Mouse (Mus musculus): ENCODE data around the gene Sucla2. TPM values are rescaled to one million over a fixed set of nuclear protein-coding genes. Genes with fewer than 3 reads are reported as not detected.
A peak's percentile ranks its signal among the peaks of the same experiment; 100 is the strongest.

Sucla2 gene
- total and polyA plus RNA-seq, 2 experiments from 2014 or later, result 95.7 to 144 TPM

- H3K27me3 ChIP-seq (ENCODE audit: insufficient read depth, low read length), result no peaks in the 10 kb centered on the region
- no peak for TF ChIP-seq CTCF (IDR thresholded peaks at IDR 0.05; ENCODE audit: low read depth)
- peak overlapping the region; percentile 62 for H3K27ac ChIP-seq (ENCODE audit: low read depth, low read length)
- H3K4me2 ChIP-seq (ENCODE audit: low read depth), result no peak overlapping the region
- DNase-seq, result peak; percentile 71
- no peaks in the 10 kb centered on the region for H3K36me3 ChIP-seq (ENCODE audit: insufficient read depth)
- peak; percentile 78 for ATAC-seq
- H3K4me3 ChIP-seq (ENCODE audit: low read depth, low read length), result no peak overlapping the region
- no peaks in the 10 kb centered on the region for H3K9me3 ChIP-seq (ENCODE audit: low read length)
- 18% methylated on average over 7 of the region's 7 CpGs for WGBS
- H3K9ac ChIP-seq, result 0 out of 2 replicates have a peak overlapping the region, but pooled peaks have one; percentile 10
- peaks cover 9% of the 10 kb centered on the region for H3K4me1 ChIP-seq (ENCODE audit: insufficient read depth)
These were observed 22.4 kb upstream of the Sucla2 start for GRCm38 (mm10) chr14:73502591-73503184.

- Histone ChIP-seq H3K4me1 (ENCODE audit: insufficient read depth) (peaks cover 9% of the 10 kb centered on the region), H3K27me3 (ENCODE audit: insufficient read depth, low read length) (no peaks in the 10 kb centered on the region), H3K9ac (no peak overlapping the region), H3K9me3 (ENCODE audit: low read length) (no peaks in the 10 kb centered on the region), H3K4me2 (ENCODE audit: low read depth) (no peak overlapping the region), H3K4me3 (ENCODE audit: low read depth, low read length) (no peak overlapping the region), H3K36me3 (ENCODE audit: insufficient read depth) (no peaks in the 10 kb centered on the region), H3K27ac (ENCODE audit: low read depth, low read length) (peak overlapping the region; percentile 62)
- DNase-seq (peak; percentile 27), ATAC-seq (peak; percentile 68)
- 28% methylated on average over 13 of the region's 13 CpGs for WGBS
- no peak for TF ChIP-seq CTCF (IDR thresholded peaks at IDR 0.05; ENCODE audit: low read depth)
These were observed 21.7 kb upstream of the Sucla2 start for GRCm38 (mm10) chr14:73503237-73503933.

GRCm38 (mm10) chr14:73506283-73506682 is 18.8 kb upstream of the Sucla2 start:
- no peaks in the 10 kb centered on the region for H3K27me3 ChIP-seq (ENCODE audit: insufficient read depth, low read length)
- no peak overlapping the region for H3K4me3 ChIP-seq (ENCODE audit: low read depth, low read length)
- no peaks in the 10 kb centered on the region for H3K9me3 ChIP-seq (ENCODE audit: low read length)
- WGBS, result 58% methylated on average over 8 of the region's 8 CpGs
- H3K27ac ChIP-seq (ENCODE audit: low read depth, low read length), result no peak overlapping the region
- DNase-seq (no peak), ATAC-seq (no peak)
- H3K36me3 ChIP-seq (ENCODE audit: insufficient read depth), result no peaks in the 10 kb centered on the region
- TF ChIP-seq CTCF (IDR thresholded peaks at IDR 0.05; ENCODE audit: low read depth), result no peak
- H3K4me2 ChIP-seq (ENCODE audit: low read depth), result no peak overlapping the region
- peaks cover 14% of the 10 kb centered on the region for H3K4me1 ChIP-seq (ENCODE audit: insufficient read depth)
- H3K9ac ChIP-seq, result no peak overlapping the region

- H3K4me2 ChIP-seq (ENCODE audit: low read depth), result no peak overlapping the region
- TF ChIP-seq CTCF (IDR thresholded peaks at IDR 0.05; ENCODE audit: low read depth), result no peak
- H3K9me3 ChIP-seq (ENCODE audit: low read length), result no peaks in the 10 kb centered on the region
- no peak for ATAC-seq
- H3K36me3 ChIP-seq (ENCODE audit: insufficient read depth), result 0 out of 2 replicates have a peak, but pooled peaks cover 1% of the 10 kb centered on the region
- 93% methylated on average over 15 of the region's 15 CpGs for WGBS
- no peak for DNase-seq
- no peaks in the 10 kb centered on the region for H3K27me3 ChIP-seq (ENCODE audit: insufficient read depth, low read length)
- H3K27ac ChIP-seq (ENCODE audit: low read depth, low read length), result no peak overlapping the region
- peaks cover 14% of the 10 kb centered on the region for H3K4me1 ChIP-seq (ENCODE audit: insufficient read depth)
- no peak overlapping the region for H3K9ac ChIP-seq
- no peak overlapping the region for H3K4me3 ChIP-seq (ENCODE audit: low read depth, low read length)
These were observed 17.9 kb upstream of the Sucla2 start for GRCm38 (mm10) chr14:73507200-73507599.

GRCm38 (mm10) chr14:73507702-73508376 is 17.3 kb upstream of the Sucla2 start:
- Histone ChIP-seq H3K36me3 (ENCODE audit: insufficient read depth) (0 out of 2 replicates have a peak, but pooled peaks cover 6% of the 10 kb centered on the region), H3K27me3 (ENCODE audit: insufficient read depth, low read length) (no peaks in the 10 kb centered on the region), H3K9ac (no peak overlapping the region), H3K4me2 (ENCODE audit: low read depth) (no peak overlapping the region), H3K4me3 (ENCODE audit: low read depth, low read length) (no peak overlapping the region), H3K9me3 (ENCODE audit: low read length) (no peaks in the 10 kb centered on the region), H3K4me1 (ENCODE audit: insufficient read depth) (peaks cover 11% of the 10 kb centered on the region), H3K27ac (ENCODE audit: low read depth, low read length) (no peak overlapping the region)
- ATAC-seq (no peak), DNase-seq (no peak)
- WGBS, result 78% methylated on average over 11 of the region's 11 CpGs
- TF ChIP-seq CTCF (IDR thresholded peaks at IDR 0.05; ENCODE audit: low read depth), result no peak

- TF ChIP-seq CTCF (IDR thresholded peaks at IDR 0.05; ENCODE audit: low read depth), result no peak
- Histone ChIP-seq H3K9ac (no peak overlapping the region), H3K36me3 (ENCODE audit: insufficient read depth) (peaks cover 7% of the 10 kb centered on the region; the same call in 1 of the 2 replicates), H3K27me3 (ENCODE audit: insufficient read depth, low read length) (no peaks in the 10 kb centered on the region), H3K4me2 (ENCODE audit: low read depth) (no peak overlapping the region), H3K4me1 (ENCODE audit: insufficient read depth) (peaks cover 5% of the 10 kb centered on the region; the same call in 1 of the 2 replicates), H3K9me3 (ENCODE audit: low read length) (no peaks in the 10 kb centered on the region), H3K27ac (ENCODE audit: low read depth, low read length) (no peak overlapping the region), H3K4me3 (ENCODE audit: low read depth, low read length) (no peak overlapping the region)
- ATAC-seq (no peak), DNase-seq (no peak)
- 94% methylated on average over 6 of the region's 6 CpGs for whole genome bisulfite sequencing
These were observed 16.3 kb upstream of the Sucla2 start for GRCm38 (mm10) chr14:73508630-73509395.

All from forebrain, postnatal 0 days (tissue).